Mouse (Mus musculus): ENCODE measurements at regions not wholly inside any gene's neighbourhood (a gene's known extent, or its start where the extent isn't known, plus 50 kb on each side); places are given as distances from the start of the nearest gene placed in this dataset.

GRCm38 (mm10) chr8:46898697-46899445 lies 87.8 kb upstream of the Enpp6 start:
- no peak for DNase-seq (ENCODE audit: low spot score in 2 of 2)

GRCm38 (mm10) chr8:46900826-46901225 lies 85.9 kb upstream of the Enpp6 start:
- no peak for DNase-seq (ENCODE audit: low spot score in 2 of 2)

- no peak for DNase-seq (ENCODE audit: low spot score in 2 of 2)
Measured at GRCm38 (mm10) chr8:46904731-46905130, 82.0 kb upstream of the Enpp6 start.

- DNase-seq (ENCODE audit: low spot score in 2 of 2): no peak
Measured at GRCm38 (mm10) chr8:46907390-46907789, 79.3 kb upstream of the Enpp6 start.

- DNase-seq (ENCODE audit: low spot score in 2 of 2): no peak
Measured at GRCm38 (mm10) chr8:46908186-46908585, 78.5 kb upstream of the Enpp6 start.

- DNase-seq (ENCODE audit: low spot score in 2 of 2): no peak
Measured at GRCm38 (mm10) chr8:46913956-46914355, 72.7 kb upstream of the Enpp6 start.

GRCm38 (mm10) chr8:46920071-46920470 lies 66.6 kb upstream of the Enpp6 start:
- DNase-seq (ENCODE audit: low spot score in 2 of 2): no peak

- DNase-seq (ENCODE audit: low spot score in 2 of 2): no peak
Measured at GRCm38 (mm10) chr8:46921075-46921474, 65.6 kb upstream of the Enpp6 start.

GRCm38 (mm10) chr8:46921585-46921984 lies 65.1 kb upstream of the Enpp6 start:
- no peak for DNase-seq (ENCODE audit: low spot score in 2 of 2)

- no peak for DNase-seq (ENCODE audit: low spot score in 2 of 2)
Measured at GRCm38 (mm10) chr8:46924787-46925548, 61.7 kb upstream of the Enpp6 start.

- DNase-seq (ENCODE audit: low spot score in 2 of 2): no peak
Measured at GRCm38 (mm10) chr8:46928718-46929117, 58.0 kb upstream of the Enpp6 start.

- no peak for DNase-seq (ENCODE audit: low spot score in 2 of 2)
Measured at GRCm38 (mm10) chr8:46929678-46930077, 57.0 kb upstream of the Enpp6 start.

- no peak for DNase-seq (ENCODE audit: low spot score in 2 of 2)
Measured at GRCm38 (mm10) chr8:46931267-46931666, 55.4 kb upstream of the Enpp6 start.

GRCm38 (mm10) chr8:46933256-46933655 lies 53.4 kb upstream of the Enpp6 start:
- no peak for DNase-seq (ENCODE audit: low spot score in 2 of 2)

- peak; percentile 42 to 71 for DNase-seq (ENCODE audit: low spot score in 2 of 2)
Measured at GRCm38 (mm10) chr8:46934254-46934653, 52.4 kb upstream of the Enpp6 start.

GRCm38 (mm10) chr8:46934898-46935297 lies 51.8 kb upstream of the Enpp6 start:
- peak in 1 of 2 experiments; percentile 51 for DNase-seq (ENCODE audit: low spot score in 2 of 2)

- DNase-seq (ENCODE audit: low spot score in 2 of 2): peak in 1 of 2 experiments; percentile 24
Measured at GRCm38 (mm10) chr8:46936039-46936438, 50.6 kb upstream of the Enpp6 start.

Data from frontal cortex, postnatal 10 days (tissue).